Mouse (Mus musculus): ENCODE measurements around the gene Akr1c14.
"Not testable (repeated sequence)": the region's sequence is repeated elsewhere in the genome, so short reads cannot be mapped to it uniquely, and the experiment has no call there.

The Akr1c14 gene

GRCm38 (mm10) chr13:4048719-4049118 lies at the start of gene Akr1c14:
Gene Akr1c14, plus strand, starts transcription at chr13:4049011.
- in situ Hi-C loops (cut with MseI, MboI), result no loop called here

- in situ Hi-C loops (cut with MseI, MboI), result loop anchor here in 1 of 2 experiments (5.0 kb wide), 1 partner anchor 334 kb away; no protein-coding TSS in a partner anchor
Observed at GRCm38 (mm10) chr13:4001687-4002086, 47.1 kb upstream of the Akr1c14 start.

- in situ Hi-C loops (cut with MseI, MboI), result no loop called here
Observed at GRCm38 (mm10) chr13:4010784-4011183, 38.0 kb upstream of the Akr1c14 start.

GRCm38 (mm10) chr13:4013811-4014210 lies 35.0 kb upstream of the Akr1c14 start:
- in situ Hi-C loops (cut with MseI, MboI), result no loop called here

- in situ Hi-C loops (cut with MseI, MboI), result no loop called here
Observed at GRCm38 (mm10) chr13:4029897-4030296, 18.9 kb upstream of the Akr1c14 start.

GRCm38 (mm10) chr13:4032512-4032911 lies 16.3 kb upstream of the Akr1c14 start:
- in situ Hi-C loops (cut with MseI, MboI), result no loop called here

- in situ Hi-C loops (cut with MseI, MboI), result no loop called here
Observed at GRCm38 (mm10) chr13:4035052-4035451, 13.8 kb upstream of the Akr1c14 start.

GRCm38 (mm10) chr13:4046113-4046512 lies 2.7 kb upstream of the Akr1c14 start:
- in situ Hi-C loops (cut with MseI, MboI), result no loop called here

- in situ Hi-C loops (cut with MseI, MboI), result no loop called here
Observed at GRCm38 (mm10) chr13:4046841-4047240, 2.0 kb upstream of the Akr1c14 start.

GRCm38 (mm10) chr13:4048226-4048625 lies 585 bp upstream of the Akr1c14 start:
- in situ Hi-C loops (cut with MseI, MboI), result no loop called here

GRCm38 (mm10) chr13:4049655-4050054 lies 844 bp downstream of the Akr1c14 start:
- in situ Hi-C loops (cut with MseI, MboI), result no loop called here

- in situ Hi-C loops (cut with MseI, MboI), result no loop called here
Observed at GRCm38 (mm10) chr13:4055450-4055849, 6.6 kb downstream of the Akr1c14 start.

GRCm38 (mm10) chr13:4056211-4056610 lies 7.4 kb downstream of the Akr1c14 start:
- in situ Hi-C loops (cut with MseI, MboI), result no loop called here

- in situ Hi-C loops (cut with MseI, MboI), result not testable (repeated sequence)
Observed at GRCm38 (mm10) chr13:4058239-4058638, 9.4 kb downstream of the Akr1c14 start.

GRCm38 (mm10) chr13:4059363-4059762 lies 10.6 kb downstream of the Akr1c14 start:
- in situ Hi-C loops (cut with MseI, MboI), result no loop called here

GRCm38 (mm10) chr13:4060214-4060730 lies 11.5 kb downstream of the Akr1c14 start:
- in situ Hi-C loops (cut with MseI, MboI), result no loop called here

- in situ Hi-C loops (cut with MseI, MboI), result no loop called here
Observed at GRCm38 (mm10) chr13:4076517-4077435, 28.0 kb downstream of the Akr1c14 start.

GRCm38 (mm10) chr13:4079876-4080275 lies 31.1 kb downstream of the Akr1c14 start:
- in situ Hi-C loops (cut with MseI, MboI), result no loop called here

GRCm38 (mm10) chr13:4101691-4102090 lies 52.9 kb downstream of the Akr1c14 start:
- in situ Hi-C loops (cut with MseI, MboI), result no loop called here

GRCm38 (mm10) chr13:4102721-4103120 lies 53.9 kb downstream of the Akr1c14 start:
- in situ Hi-C loops (cut with MseI, MboI), result no loop called here

- in situ Hi-C loops (cut with MseI, MboI), result no loop called here
Observed at GRCm38 (mm10) chr13:4110281-4111188, 61.7 kb downstream of the Akr1c14 start.

Measured in mouse trophoblast stem cell (cell line).